Mouse (Mus musculus): ENCODE measurements at regions not wholly inside any gene's neighbourhood (a gene's known extent, or its start where the extent isn't known, plus 50 kb on each side); places are given as distances from the start of the nearest gene placed in this dataset.

DNA sequence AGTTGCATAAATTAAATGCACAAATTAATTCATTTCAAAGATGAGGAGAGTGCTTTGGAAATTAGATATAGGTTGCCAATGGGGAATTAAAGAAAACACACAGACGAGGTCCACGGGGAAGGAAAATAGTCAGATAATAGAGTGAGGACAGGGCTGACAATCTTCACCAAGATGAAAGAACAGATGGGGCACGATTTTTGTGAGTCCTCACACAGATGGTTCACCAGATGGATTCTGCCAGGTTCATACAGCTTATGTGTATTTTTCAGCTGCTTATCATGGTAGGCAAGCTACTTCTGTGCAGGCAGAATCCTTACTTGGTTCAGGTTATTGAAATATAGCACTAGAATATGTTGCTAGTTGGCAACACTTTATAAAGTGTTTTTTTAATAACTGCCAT is 1585.4 kb upstream of the Igfbp7 start:
- Histone ChIP-seq H3K9ac (ENCODE audit: low read depth, low read length) (no peak overlapping the region), H3K27ac (ENCODE audit: low read depth, low read length) (no peak overlapping the region), H3K27me3 (ENCODE audit: control insufficient read depth, insufficient read depth, low read length) (no peaks in the 10 kb centered on the region), H3K4me1 (replicated peaks; ENCODE audit: control insufficient read depth, insufficient read depth, low read length) (no peaks in the 10 kb centered on the region), H3K4me2 (replicated peaks; ENCODE audit: low read depth, low read length) (no peak overlapping the region), H3K36me3 (ENCODE audit: control insufficient read depth, insufficient read depth, low read length) (no peaks in the 10 kb centered on the region), H3K9me3 (ENCODE audit: control insufficient read depth, low read length) (no peaks in the 10 kb centered on the region), H3K4me3 (ENCODE audit: low read depth, low read length) (no peak overlapping the region)
- peak; percentile 73 for ATAC-seq (ENCODE audit: low FRiP score)
- WGBS, result 38% methylated on average over 3 of the region's 3 CpGs
- DNase-seq (ENCODE audit: low spot score), result peak; percentile 30

DNA sequence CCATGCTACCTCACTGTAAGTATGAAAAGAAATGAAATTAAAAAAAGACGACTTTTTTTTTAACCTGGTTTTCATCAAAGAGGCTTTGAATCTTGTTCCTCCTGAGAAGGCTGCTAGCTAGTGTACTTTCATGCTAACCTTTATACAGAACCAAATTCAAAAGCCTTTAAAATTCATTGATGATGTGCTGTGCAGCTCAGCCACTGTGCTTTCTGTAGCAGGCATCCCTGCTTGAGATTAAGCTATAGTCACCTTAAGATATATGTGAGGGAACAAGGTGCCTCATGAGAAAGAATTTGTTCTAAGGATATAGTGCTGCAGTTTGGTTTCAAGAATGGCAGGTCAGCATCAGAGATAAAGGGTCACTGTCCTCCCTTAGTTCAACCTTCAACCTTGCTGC is 1581.9 kb upstream of the Igfbp7 start:
- no peak overlapping the region for H3K4me3 ChIP-seq (ENCODE audit: low read depth, low read length)
- no peaks in the 10 kb centered on the region for H3K9me3 ChIP-seq (ENCODE audit: control insufficient read depth, low read length)
- WGBS, result 83% methylated on average over 1 of the region's 1 CpGs

DNA sequence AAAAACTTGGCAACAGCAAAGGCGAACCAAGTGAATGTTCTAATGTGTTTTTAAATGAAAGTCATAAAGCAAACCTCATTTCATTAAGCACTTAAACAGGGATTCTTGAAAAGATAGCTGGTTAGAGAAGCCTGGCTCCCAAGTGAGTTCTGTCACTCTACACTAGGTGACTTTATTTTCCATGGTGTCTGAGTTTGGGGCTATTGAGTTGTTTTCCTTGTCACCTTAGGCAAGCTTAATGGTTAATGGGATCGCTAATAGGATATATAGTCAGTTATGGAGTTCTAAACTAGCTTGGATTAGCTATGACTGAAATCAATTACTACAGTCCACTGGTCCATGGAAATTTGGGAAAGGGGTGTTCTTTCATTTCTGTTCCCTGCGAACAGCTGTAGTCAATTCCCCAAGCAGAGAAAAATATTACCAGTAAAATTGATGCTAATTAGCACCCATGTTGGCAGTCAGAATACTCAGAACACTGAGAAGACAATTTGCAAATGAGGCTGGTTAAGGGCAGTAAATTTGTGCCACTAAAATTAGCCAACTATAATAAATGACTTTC is 1568.7 kb upstream of the Igfbp7 start:
- H3K4me1 ChIP-seq (replicated peaks; ENCODE audit: control insufficient read depth, insufficient read depth, low read length), result no peaks in the 10 kb centered on the region
- no peak overlapping the region for H3K4me2 ChIP-seq (replicated peaks; ENCODE audit: low read depth, low read length)
- no peaks in the 10 kb centered on the region for H3K27me3 ChIP-seq (ENCODE audit: control insufficient read depth, insufficient read depth, low read length)
- DNase-seq (ENCODE audit: low spot score), result no peak
- no peak overlapping the region for H3K4me3 ChIP-seq (ENCODE audit: low read depth, low read length)
- no peak overlapping the region for H3K9ac ChIP-seq (ENCODE audit: low read depth, low read length)
- no peaks in the 10 kb centered on the region for H3K9me3 ChIP-seq (ENCODE audit: control insufficient read depth, low read length)
- no peak overlapping the region for H3K27ac ChIP-seq (ENCODE audit: low read depth, low read length)
- no peak for ATAC-seq (ENCODE audit: low FRiP score)
- 83% methylated on average over 3 of the region's 3 CpGs for WGBS
- no peaks in the 10 kb centered on the region for H3K36me3 ChIP-seq (ENCODE audit: control insufficient read depth, insufficient read depth, low read length)

More for the DNA sequence above, 1581.9 kb upstream of the Igfbp7 start:
- no peaks in the 10 kb centered on the region for H3K36me3 ChIP-seq (ENCODE audit: control insufficient read depth, insufficient read depth, low read length)
- no peaks in the 10 kb centered on the region for H3K4me1 ChIP-seq (replicated peaks; ENCODE audit: control insufficient read depth, insufficient read depth, low read length)
- H3K9ac ChIP-seq (ENCODE audit: low read depth, low read length), result no peak overlapping the region
- H3K4me2 ChIP-seq (replicated peaks; ENCODE audit: low read depth, low read length), result no peak overlapping the region
- ATAC-seq (ENCODE audit: low FRiP score), result no peak
- no peaks in the 10 kb centered on the region for H3K27me3 ChIP-seq (ENCODE audit: control insufficient read depth, insufficient read depth, low read length)
- DNase-seq (ENCODE audit: low spot score), result no peak
- no peak overlapping the region for H3K27ac ChIP-seq (ENCODE audit: low read depth, low read length)

DNA sequence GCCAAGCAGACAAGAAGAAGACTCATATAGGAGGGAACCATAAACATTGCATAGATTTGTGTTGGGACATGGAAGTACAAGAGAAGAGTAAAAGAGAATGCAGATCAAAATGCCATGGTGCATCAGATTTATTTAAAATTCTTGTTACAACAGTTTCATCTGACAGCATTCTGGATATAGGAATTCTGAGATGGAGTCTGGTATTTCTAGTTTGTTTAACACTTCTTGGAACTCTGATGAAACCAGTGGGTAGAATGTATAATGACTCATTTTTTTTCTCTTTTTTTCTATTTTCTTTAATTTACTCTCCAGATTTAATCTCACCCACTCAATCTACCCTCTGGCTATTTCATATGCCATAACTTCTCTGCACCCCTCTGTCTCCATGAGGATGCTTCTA is 1537.9 kb upstream of the Igfbp7 start:
- no peaks in the 10 kb centered on the region for H3K9me3 ChIP-seq (ENCODE audit: control insufficient read depth, low read length)
- ATAC-seq (ENCODE audit: low FRiP score), result no peak
- H3K36me3 ChIP-seq (ENCODE audit: control insufficient read depth, insufficient read depth, low read length), result no peaks in the 10 kb centered on the region
- H3K4me3 ChIP-seq (ENCODE audit: low read depth, low read length), result no peak overlapping the region
- H3K4me1 ChIP-seq (replicated peaks; ENCODE audit: control insufficient read depth, insufficient read depth, low read length), result no peaks in the 10 kb centered on the region
- no peak overlapping the region for H3K9ac ChIP-seq (ENCODE audit: low read depth, low read length)
- DNase-seq (ENCODE audit: low spot score), result no peak
- no peaks in the 10 kb centered on the region for H3K27me3 ChIP-seq (ENCODE audit: control insufficient read depth, insufficient read depth, low read length)
- no peak overlapping the region for H3K27ac ChIP-seq (ENCODE audit: low read depth, low read length)
- no peak overlapping the region for H3K4me2 ChIP-seq (replicated peaks; ENCODE audit: low read depth, low read length)

DNA sequence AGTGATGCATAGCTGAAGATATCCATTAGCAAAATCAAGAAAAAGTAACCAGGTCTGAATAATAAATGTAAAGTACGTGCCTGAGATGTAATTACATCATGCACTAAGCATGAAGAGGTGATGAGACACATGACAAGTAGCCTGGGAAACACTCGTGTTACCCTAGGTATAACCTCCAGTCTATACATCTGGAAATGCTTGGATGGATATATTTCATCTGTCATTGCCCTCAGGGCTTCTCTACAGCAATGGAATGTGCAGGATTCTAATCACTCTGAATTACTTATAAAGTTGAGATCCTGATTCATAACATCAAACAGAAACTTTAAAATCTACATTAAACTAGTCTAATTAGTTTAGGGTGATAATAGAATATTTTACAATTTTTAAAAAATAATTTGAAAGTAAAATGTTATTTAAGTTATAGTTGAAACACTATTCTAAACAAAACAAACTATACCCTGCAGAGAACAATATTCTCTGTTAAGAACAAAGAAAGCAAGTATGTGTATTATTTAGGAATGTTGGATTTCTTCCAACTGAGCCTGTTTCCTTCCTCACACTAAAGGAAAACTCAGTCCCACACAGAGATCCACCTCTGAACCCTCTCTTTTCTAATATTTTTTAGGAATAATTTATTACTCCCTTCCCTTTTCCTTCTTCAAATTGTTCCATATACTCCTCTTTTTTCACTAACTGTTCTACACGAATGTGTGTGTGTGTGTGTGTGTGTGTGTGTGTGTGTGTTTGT is 1514.2 kb upstream of the Igfbp7 start:
- H3K9ac ChIP-seq (ENCODE audit: low read depth, low read length), result no peak overlapping the region
- no peak for DNase-seq (ENCODE audit: low spot score)
- H3K4me3 ChIP-seq (ENCODE audit: low read depth, low read length), result no peak overlapping the region
- H3K27me3 ChIP-seq (ENCODE audit: control insufficient read depth, insufficient read depth, low read length), result no peaks in the 10 kb centered on the region
- ATAC-seq (ENCODE audit: low FRiP score), result no peak
- no peak overlapping the region for H3K27ac ChIP-seq (ENCODE audit: low read depth, low read length)
- no peaks in the 10 kb centered on the region for H3K4me1 ChIP-seq (replicated peaks; ENCODE audit: control insufficient read depth, insufficient read depth, low read length)
- no peaks in the 10 kb centered on the region for H3K9me3 ChIP-seq (ENCODE audit: control insufficient read depth, low read length)
- H3K36me3 ChIP-seq (ENCODE audit: control insufficient read depth, insufficient read depth, low read length), result no peaks in the 10 kb centered on the region
- WGBS, result 70% methylated on average over 3 of the region's 3 CpGs
- no peak overlapping the region for H3K4me2 ChIP-seq (replicated peaks; ENCODE audit: low read depth, low read length)

DNA sequence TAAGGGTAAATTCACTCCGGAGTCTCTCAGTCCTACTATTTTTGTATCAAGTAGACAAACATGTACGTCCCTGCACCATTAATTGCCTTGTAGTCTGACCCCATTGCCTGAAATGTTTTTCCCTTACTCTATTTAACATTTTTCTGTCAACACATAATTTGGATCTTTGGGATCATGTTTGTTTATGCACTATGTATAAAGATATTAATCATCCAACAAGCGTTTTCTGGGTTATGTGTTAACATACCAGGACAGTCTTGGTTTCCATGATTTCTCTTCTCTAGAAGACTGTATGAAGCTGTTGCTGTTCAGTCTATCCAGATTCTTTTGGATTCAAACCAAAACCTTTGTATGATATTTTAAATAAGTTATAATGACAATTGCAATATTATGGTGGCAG is 1492.3 kb upstream of the Igfbp7 start:
- Histone ChIP-seq H3K4me3 (ENCODE audit: low read depth, low read length) (no peak overlapping the region), H3K27ac (ENCODE audit: low read depth, low read length) (no peak overlapping the region), H3K4me2 (replicated peaks; ENCODE audit: low read depth, low read length) (no peak overlapping the region), H3K4me1 (replicated peaks; ENCODE audit: control insufficient read depth, insufficient read depth, low read length) (no peaks in the 10 kb centered on the region), H3K27me3 (ENCODE audit: control insufficient read depth, insufficient read depth, low read length) (no peaks in the 10 kb centered on the region), H3K9me3 (ENCODE audit: control insufficient read depth, low read length) (no peaks in the 10 kb centered on the region), H3K36me3 (ENCODE audit: control insufficient read depth, insufficient read depth, low read length) (no peaks in the 10 kb centered on the region), H3K9ac (ENCODE audit: low read depth, low read length) (no peak overlapping the region)
- DNase-seq (ENCODE audit: low spot score), result no peak
- ATAC-seq (ENCODE audit: low FRiP score), result no peak
- WGBS, result 91% methylated on average over 3 of the region's 3 CpGs

DNA sequence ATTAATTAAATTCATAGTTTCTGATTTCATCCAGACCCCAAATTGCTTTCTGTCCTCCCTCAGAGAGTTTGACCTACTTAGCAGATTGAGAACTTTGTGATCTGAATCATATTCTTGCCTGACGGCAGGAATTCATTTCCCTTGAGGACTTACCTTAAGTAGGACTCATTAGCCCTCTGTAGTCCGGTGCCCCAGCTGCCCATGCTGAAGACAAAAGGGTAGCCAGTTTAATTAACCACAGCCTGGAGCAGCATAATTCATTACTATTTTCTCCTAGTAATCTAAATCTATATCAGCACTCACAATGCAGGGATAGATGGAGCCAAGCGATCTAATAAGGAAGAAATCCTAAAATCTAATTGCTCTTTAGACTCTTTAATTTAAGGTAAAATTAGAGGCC is 1470.9 kb upstream of the Igfbp7 start:
- ATAC-seq (ENCODE audit: low FRiP score), result peak; percentile 69; the same call in 1 of the 2 replicates
- H3K36me3 ChIP-seq (ENCODE audit: control insufficient read depth, insufficient read depth, low read length), result no peaks in the 10 kb centered on the region
- H3K27ac ChIP-seq (ENCODE audit: low read depth, low read length), result no peak overlapping the region
- no peak overlapping the region for H3K4me2 ChIP-seq (replicated peaks; ENCODE audit: low read depth, low read length)
- no peaks in the 10 kb centered on the region for H3K9me3 ChIP-seq (ENCODE audit: control insufficient read depth, low read length)
- WGBS, result 46% methylated on average over 3 of the region's 3 CpGs
- H3K9ac ChIP-seq (ENCODE audit: low read depth, low read length), result no peak overlapping the region
- H3K4me1 ChIP-seq (replicated peaks; ENCODE audit: control insufficient read depth, insufficient read depth, low read length), result no peaks in the 10 kb centered on the region
- peak; percentile 3 for DNase-seq (ENCODE audit: low spot score)
- H3K27me3 ChIP-seq (ENCODE audit: control insufficient read depth, insufficient read depth, low read length), result no peaks in the 10 kb centered on the region
- H3K4me3 ChIP-seq (ENCODE audit: low read depth, low read length), result no peak overlapping the region

DNA sequence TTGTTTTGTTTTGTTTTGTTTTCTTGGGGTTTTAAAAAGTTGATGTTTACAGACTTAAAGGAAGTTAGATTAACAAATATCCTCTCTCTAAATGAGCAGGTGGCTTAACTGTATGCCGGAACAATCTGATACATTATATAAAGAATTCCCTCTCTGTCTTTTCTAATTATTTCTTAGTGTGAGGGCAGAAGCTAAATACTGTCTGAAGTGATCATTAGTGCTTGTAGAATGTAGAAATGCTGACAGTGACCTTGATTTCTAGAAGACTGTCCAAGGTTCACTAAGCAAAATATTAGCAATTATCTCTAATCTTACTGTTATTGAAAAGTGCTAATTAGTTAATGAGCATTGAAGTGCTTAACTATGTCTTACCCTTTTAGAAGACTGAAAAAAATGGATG is 1437.3 kb upstream of the Igfbp7 start:
- Histone ChIP-seq H3K36me3 (ENCODE audit: control insufficient read depth, insufficient read depth, low read length) (no peaks in the 10 kb centered on the region), H3K9me3 (ENCODE audit: control insufficient read depth, low read length) (no peaks in the 10 kb centered on the region), H3K4me3 (ENCODE audit: low read depth, low read length) (no peak overlapping the region), H3K27ac (ENCODE audit: low read depth, low read length) (no peak overlapping the region), H3K27me3 (ENCODE audit: control insufficient read depth, insufficient read depth, low read length) (no peaks in the 10 kb centered on the region), H3K4me2 (replicated peaks; ENCODE audit: low read depth, low read length) (no peak overlapping the region), H3K4me1 (replicated peaks; ENCODE audit: control insufficient read depth, insufficient read depth, low read length) (no peaks in the 10 kb centered on the region), H3K9ac (ENCODE audit: low read depth, low read length) (no peak overlapping the region)
- DNase-seq (ENCODE audit: low spot score) (no peak), ATAC-seq (ENCODE audit: low FRiP score) (no peak)
- WGBS, result 85% methylated on average over 1 of the region's 1 CpGs

DNA sequence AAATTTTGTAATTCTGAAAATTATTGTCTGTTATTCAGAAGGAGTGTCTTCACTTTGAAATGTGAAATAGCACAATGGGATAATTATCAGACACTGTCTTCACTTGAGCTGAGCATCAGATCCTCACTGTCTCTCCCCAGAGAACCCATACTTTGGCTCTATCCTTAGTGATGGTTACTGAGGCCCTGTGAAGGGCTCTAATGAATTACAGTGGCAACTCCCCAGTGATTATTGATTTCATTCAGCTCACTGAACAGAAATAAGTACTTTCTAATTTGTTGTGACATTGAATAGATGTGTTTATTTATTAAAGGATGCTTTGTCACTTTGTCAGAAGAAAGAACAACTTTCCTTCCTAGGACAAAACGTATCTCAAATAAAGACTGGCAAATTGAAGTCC is 1389.5 kb upstream of the Igfbp7 start:
- ATAC-seq (ENCODE audit: low FRiP score) (no peak), DNase-seq (ENCODE audit: low spot score) (peak; percentile 0)
- Histone ChIP-seq H3K36me3 (ENCODE audit: control insufficient read depth, insufficient read depth, low read length) (no peaks in the 10 kb centered on the region), H3K9ac (ENCODE audit: low read depth, low read length) (no peak overlapping the region), H3K4me2 (replicated peaks; ENCODE audit: low read depth, low read length) (no peak overlapping the region), H3K27ac (ENCODE audit: low read depth, low read length) (no peak overlapping the region), H3K4me1 (replicated peaks; ENCODE audit: control insufficient read depth, insufficient read depth, low read length) (no peaks in the 10 kb centered on the region), H3K4me3 (ENCODE audit: low read depth, low read length) (no peak overlapping the region), H3K27me3 (ENCODE audit: control insufficient read depth, insufficient read depth, low read length) (no peaks in the 10 kb centered on the region), H3K9me3 (ENCODE audit: control insufficient read depth, low read length) (no peaks in the 10 kb centered on the region)
- WGBS, result 69% methylated on average over 1 of the region's 1 CpGs

All from hindbrain, embryonic 11.5 days (tissue).